Mouse (Mus musculus): Measurements from ENCODE around the gene Vwf.

Gene Vwf

GRCm38 (mm10) chr6:125604463-125605191, 58.1 kb downstream of the Vwf start:
- ATAC-seq (ENCODE audit: insufficient number of reproducible peaks, low FRiP score, low TSS enrichment), result 0 out of 2 replicates have a peak, but pooled peaks have one; percentile 26

- ATAC-seq (ENCODE audit: insufficient number of reproducible peaks, low FRiP score, low TSS enrichment), result no peak
These were observed 62.5 kb downstream of the Vwf start for GRCm38 (mm10) chr6:125609025-125609424.

GRCm38 (mm10) chr6:125617855-125618254, 71.3 kb downstream of the Vwf start:
- ATAC-seq (ENCODE audit: insufficient number of reproducible peaks, low FRiP score, low TSS enrichment), result no peak

GRCm38 (mm10) chr6:125620764-125621163, 74.2 kb downstream of the Vwf start:
- ATAC-seq (ENCODE audit: insufficient number of reproducible peaks, low FRiP score, low TSS enrichment), result no peak

GRCm38 (mm10) chr6:125622434-125622833, 75.9 kb downstream of the Vwf start:
- no peak for ATAC-seq (ENCODE audit: insufficient number of reproducible peaks, low FRiP score, low TSS enrichment)

GRCm38 (mm10) chr6:125640486-125640885, 93.9 kb downstream of the Vwf start:
- ATAC-seq (ENCODE audit: insufficient number of reproducible peaks, low FRiP score, low TSS enrichment), result no peak

- no peak for ATAC-seq (ENCODE audit: insufficient number of reproducible peaks, low FRiP score, low TSS enrichment)
These were observed 94.6 kb downstream of the Vwf start for GRCm38 (mm10) chr6:125641146-125641545.

- ATAC-seq (ENCODE audit: insufficient number of reproducible peaks, low FRiP score, low TSS enrichment), result no peak
These were observed 102.4 kb downstream of the Vwf start for GRCm38 (mm10) chr6:125648964-125649363.

- ATAC-seq (ENCODE audit: insufficient number of reproducible peaks, low FRiP score, low TSS enrichment), result no peak
These were observed 104.8 kb downstream of the Vwf start for GRCm38 (mm10) chr6:125651335-125651734.

GRCm38 (mm10) chr6:125653416-125653815, 106.8 kb downstream of the Vwf start:
- ATAC-seq (ENCODE audit: insufficient number of reproducible peaks, low FRiP score, low TSS enrichment), result no peak

GRCm38 (mm10) chr6:125656921-125657320, 110.3 kb downstream of the Vwf start:
- ATAC-seq (ENCODE audit: insufficient number of reproducible peaks, low FRiP score, low TSS enrichment), result peak; percentile 43; the same call in 1 of the 2 replicates

- no peak for ATAC-seq (ENCODE audit: insufficient number of reproducible peaks, low FRiP score, low TSS enrichment)
These were observed 111.4 kb downstream of the Vwf start for GRCm38 (mm10) chr6:125657966-125658365.

- ATAC-seq (ENCODE audit: insufficient number of reproducible peaks, low FRiP score, low TSS enrichment), result 0 out of 2 replicates have a peak, but pooled peaks have one; percentile 4
These were observed 114.7 kb downstream of the Vwf start for GRCm38 (mm10) chr6:125661106-125661877.

GRCm38 (mm10) chr6:125663906-125664305, 117.3 kb downstream of the Vwf start:
- no peak for ATAC-seq (ENCODE audit: insufficient number of reproducible peaks, low FRiP score, low TSS enrichment)

- ATAC-seq (ENCODE audit: insufficient number of reproducible peaks, low FRiP score, low TSS enrichment), result no peak
These were observed 125.3 kb downstream of the Vwf start for GRCm38 (mm10) chr6:125671835-125672234.

- no peak for ATAC-seq (ENCODE audit: insufficient number of reproducible peaks, low FRiP score, low TSS enrichment)
These were observed 131.9 kb downstream of the Vwf start for GRCm38 (mm10) chr6:125678492-125678891.

GRCm38 (mm10) chr6:125680613-125681012, 134.0 kb downstream of the Vwf start:
- ATAC-seq (ENCODE audit: insufficient number of reproducible peaks, low FRiP score, low TSS enrichment), result no peak

GRCm38 (mm10) chr6:125685420-125685819, 138.8 kb downstream of the Vwf start:
- no peak for ATAC-seq (ENCODE audit: insufficient number of reproducible peaks, low FRiP score, low TSS enrichment)

- no peak for ATAC-seq (ENCODE audit: insufficient number of reproducible peaks, low FRiP score, low TSS enrichment)
These were observed 141.4 kb downstream of the Vwf start for GRCm38 (mm10) chr6:125687986-125688385.

GRCm38 (mm10) chr6:125690057-125690703, 143.6 kb downstream of the Vwf start, which contains the start of gene Ano2:
Ano2 (plus strand) TSS chr6:125690419.
- ATAC-seq (ENCODE audit: insufficient number of reproducible peaks, low FRiP score, low TSS enrichment), result no peak

GRCm38 (mm10) chr6:125701146-125701545, 154.6 kb downstream of the Vwf start:
- ATAC-seq (ENCODE audit: insufficient number of reproducible peaks, low FRiP score, low TSS enrichment), result no peak

Measured in cerebellum, adult (tissue).